ENCODE assay signal across 8 mouse cellular contexts in the genomic region with DNA sequence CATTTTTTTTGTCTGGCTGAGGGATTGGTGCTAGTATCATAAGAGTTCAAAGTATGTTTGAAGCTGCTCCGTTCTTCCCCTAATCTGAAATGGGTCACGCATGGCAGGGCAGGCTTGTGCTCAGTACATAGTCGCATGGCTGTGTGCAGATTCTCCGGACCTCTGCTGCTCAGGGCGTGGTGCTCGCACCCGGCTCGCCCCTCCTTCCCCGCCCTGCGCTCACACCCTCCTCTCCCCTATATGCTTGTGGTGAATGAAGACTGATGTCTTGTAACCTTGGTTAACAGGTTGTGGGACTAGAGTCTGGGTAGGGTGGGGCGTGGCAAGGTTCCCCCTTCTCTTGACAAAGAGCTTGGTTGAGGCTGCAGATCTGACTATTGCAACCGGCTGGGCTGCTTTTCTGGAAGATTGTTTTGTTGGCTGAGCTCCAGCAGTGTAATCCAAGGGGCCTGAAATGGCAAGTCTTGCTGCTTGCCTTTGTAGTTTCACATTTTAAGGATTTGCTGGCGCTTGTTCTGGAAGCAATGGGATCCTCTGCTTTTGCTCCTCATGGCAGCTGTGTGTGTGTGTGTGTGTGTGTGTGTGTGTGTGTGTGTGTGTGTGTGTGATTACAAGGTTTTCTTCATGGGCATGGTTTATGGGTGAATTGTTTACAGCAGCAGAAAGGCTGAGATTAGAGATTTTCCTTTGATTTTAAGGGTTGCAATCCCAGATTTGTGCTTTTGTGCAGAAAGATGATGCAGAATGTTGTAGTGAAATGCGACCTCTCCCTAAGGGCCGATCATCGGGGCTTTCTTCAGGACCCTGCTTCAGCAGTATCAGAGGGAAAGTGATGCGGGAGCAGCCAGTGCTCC.
DNase-seq lines count a peak whose midpoint lies in the region; ATAC-seq lines count a peak whose summit lies in the region.

No protein-coding gene starts in this region.

- 16% methylated on average over 17 of the region's 17 CpGs for WGBS in lung, embryonic 15.5 days
- WGBS in neural tube, embryonic 14.5 days: 27% methylated on average over 17 of the region's 17 CpGs

- H3K4me1 ChIP-seq in lung, embryonic 15.5 days: peaks cover 44% of the 10 kb centered on the region
- H3K4me1 ChIP-seq in neural tube, embryonic 14.5 days (ENCODE audit: control insufficient read depth, insufficient read depth, low read length): peaks cover 6% of the 10 kb centered on the region; the same call in 1 of the 2 replicates

- no peaks in the 10 kb centered on the region; the same call in 1 of the 2 replicates for H3K27me3 ChIP-seq in lung, embryonic 15.5 days
- no peaks in the 10 kb centered on the region for H3K27me3 ChIP-seq in neural tube, embryonic 14.5 days (ENCODE audit: control insufficient read depth, insufficient read depth, low read length)

- peak overlapping the region; percentile 55 for H3K4me2 ChIP-seq in lung, embryonic 15.5 days
- H3K4me2 ChIP-seq in neural tube, embryonic 14.5 days (ENCODE audit: low read depth, low read length): peak overlapping the region; percentile 39

- H3K36me3 ChIP-seq in lung, embryonic 15.5 days: no peaks in the 10 kb centered on the region
- no peaks in the 10 kb centered on the region for H3K36me3 ChIP-seq in neural tube, embryonic 14.5 days (ENCODE audit: control insufficient read depth, insufficient read depth, low read length)

- peak overlapping the region; percentile 31 for H3K9ac ChIP-seq in lung, embryonic 15.5 days
- H3K9ac ChIP-seq in neural tube, embryonic 14.5 days (replicated peaks; ENCODE audit: low read depth, low read length): peak overlapping the region; percentile 1; the same call in 1 of the 2 replicates

- H3K27ac ChIP-seq in lung, embryonic 15.5 days: peak overlapping the region; percentile 74
- H3K27ac ChIP-seq in neural tube, embryonic 14.5 days (ENCODE audit: low read depth, low read length): peak overlapping the region; percentile 55

- peak; percentile 84 for ATAC-seq in lung, embryonic 15.5 days (ENCODE audit: borderline replicate concordance, extremely low read depth, low FRiP score, low TSS enrichment)
- ATAC-seq in neural tube, embryonic 14.5 days (ENCODE audit: low read depth): peak; percentile 90

- H3K4me3 ChIP-seq in lung, embryonic 15.5 days: peak overlapping the region; percentile 12
- H3K4me3 ChIP-seq in neural tube, embryonic 14.5 days (ENCODE audit: low read depth, low read length): no peak overlapping the region

- H3K9me3 ChIP-seq in lung, embryonic 15.5 days: 0 out of 2 replicates have a peak, but pooled peaks cover 2% of the 10 kb centered on the region
- no peaks in the 10 kb centered on the region for H3K9me3 ChIP-seq in neural tube, embryonic 14.5 days (ENCODE audit: control insufficient read depth, low read length)

- peak; percentile 23 for DNase-seq in layer of hippocampus, adult 9-11 months
- no peak for DNase-seq in layer of hippocampus, postnatal 14 days (ENCODE audit: low spot score in 2 of 2)
- peak; percentile 61 for DNase-seq in embryo, embryonic 11 days
- peak; percentile 77 for DNase-seq in heart, adult 8-10 months (ENCODE audit: low spot score)
- DNase-seq in kidney, adult 18-20 months: peak; percentile 52
- peak; percentile 46 to 62 for DNase-seq in thymus, postnatal 36 days

Comparison
In these comparisons a context has a peak if more than half of its experiments do, and no peak if none do; other contexts are left out.
1. DNase-seq: peak in layer of hippocampus, adult 9-11 months (single experiment), embryo, embryonic 11 days (single experiment), heart, adult 8-10 months (single experiment), kidney, adult 18-20 months (single experiment) and thymus, postnatal 36 days (2 of 2); none in layer of hippocampus, postnatal 14 days (0 of 2).